Mouse (Mus musculus) cerebellum, adult 9-10 months (tissue): Measurements from ENCODE around the gene Ranbp3.

Experiments
- DNase-seq: peaks from one replicate; pipeline ENCODE4 v3.0.0; 2022

Gene Ranbp3

DNA sequence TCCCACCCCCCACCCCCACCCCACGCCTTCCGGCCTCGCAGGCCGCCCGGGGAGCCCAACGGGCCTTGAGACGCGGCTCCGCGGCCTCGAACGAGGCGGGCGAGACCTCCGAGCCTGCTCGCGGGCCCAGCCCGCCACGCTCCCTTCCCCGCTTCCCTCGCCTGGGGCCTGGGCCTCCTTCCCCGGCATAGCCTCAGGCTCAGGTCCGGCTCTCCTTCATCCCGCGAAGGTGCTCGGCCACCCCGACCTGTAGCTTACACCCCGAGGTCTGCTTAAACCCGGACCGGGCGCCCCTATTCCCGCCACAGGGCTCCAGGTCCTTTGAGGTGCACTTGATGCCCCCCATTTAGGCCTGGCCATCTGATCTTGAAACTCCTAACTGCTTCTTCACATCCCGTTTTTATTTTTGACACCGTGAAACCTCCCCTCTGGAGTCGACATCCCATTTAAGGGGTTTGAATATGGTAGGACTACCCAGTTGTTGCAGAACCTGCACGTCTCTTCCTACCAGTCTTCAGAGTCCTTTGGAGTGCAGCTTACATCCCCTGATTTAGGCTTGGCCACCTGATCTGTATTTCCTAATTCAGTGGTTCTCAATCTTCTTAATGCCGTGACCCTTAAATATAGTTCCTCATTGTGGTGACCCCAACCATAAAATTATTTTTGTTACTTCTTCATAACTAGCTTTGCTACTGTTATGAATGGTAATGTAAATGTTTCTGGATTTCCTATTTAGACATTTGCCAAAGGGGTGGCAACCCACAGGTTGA, 738 bp downstream of the Ranbp3 start:
- peak; percentile 61 for DNase-seq

DNA sequence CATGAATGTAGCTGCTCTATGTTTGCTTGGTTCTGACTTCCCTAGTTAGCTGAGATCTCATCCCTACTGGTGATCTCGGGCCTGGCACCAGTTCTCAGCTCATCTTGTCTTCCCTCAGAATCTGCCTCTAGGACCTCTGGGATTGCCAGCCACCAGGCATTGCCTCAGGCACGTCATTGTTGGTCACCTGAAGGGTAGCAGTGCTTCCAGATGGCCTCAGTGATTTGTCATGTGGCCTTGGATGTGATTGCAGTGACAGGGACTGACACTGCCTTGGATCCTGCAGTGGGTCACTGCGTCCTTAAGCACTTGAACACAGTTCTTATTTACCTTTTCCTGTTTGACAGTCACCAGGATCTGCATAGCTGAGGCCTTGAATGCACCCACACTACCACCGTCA, 8.7 kb downstream of the Ranbp3 start:
- no peak for DNase-seq

- DNase-seq, result no peak
Measured at GRCm38 (mm10) chr17:56682880-56683279, 9.8 kb downstream of the Ranbp3 start.

GRCm38 (mm10) chr17:56683546-56684140, 10.5 kb downstream of the Ranbp3 start:
- DNase-seq, result no peak

GRCm38 (mm10) chr17:56684649-56685048, 11.6 kb downstream of the Ranbp3 start:
- DNase-seq, result no peak

DNA sequence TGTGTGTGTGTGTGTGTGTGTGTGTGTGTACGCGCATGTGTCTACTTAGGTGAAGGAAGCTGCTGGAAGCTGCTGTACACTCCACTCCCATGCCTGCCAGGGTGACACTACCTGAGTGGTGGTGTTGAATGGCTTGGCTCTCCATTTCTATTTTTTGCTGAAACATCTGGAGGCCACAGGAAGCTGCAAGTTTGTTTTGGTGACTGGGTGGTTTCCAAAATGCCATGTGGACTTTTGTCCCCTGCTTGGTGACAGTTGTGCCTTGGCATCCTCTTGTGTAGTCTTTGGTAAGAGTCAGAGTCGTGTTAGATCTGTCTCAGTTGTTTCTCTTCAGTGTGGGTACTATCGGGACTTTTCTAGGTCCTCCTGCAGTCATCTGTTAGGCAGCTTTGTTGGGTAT, 13.7 kb downstream of the Ranbp3 start:
- no peak for DNase-seq

DNA sequence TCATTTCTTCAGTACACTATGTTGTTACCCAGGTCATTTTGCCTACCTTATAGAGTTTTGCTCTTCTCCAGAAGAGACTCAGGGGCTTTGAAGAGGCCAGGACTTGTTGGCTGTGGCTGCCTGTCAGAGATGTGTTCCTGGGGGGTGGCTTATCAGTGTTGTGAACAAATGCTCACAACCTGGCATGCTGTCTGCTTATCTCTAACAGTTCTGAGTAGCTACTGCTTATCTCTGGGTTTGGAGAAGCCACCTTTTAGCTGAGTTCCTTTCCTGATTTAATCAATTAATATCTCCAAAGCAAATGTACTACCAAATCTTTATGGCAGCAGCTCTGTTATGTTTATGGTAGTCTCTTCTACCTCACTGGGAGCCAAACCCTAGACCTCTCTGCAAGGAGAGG, 15.0 kb downstream of the Ranbp3 start:
- DNase-seq, result no peak

DNA sequence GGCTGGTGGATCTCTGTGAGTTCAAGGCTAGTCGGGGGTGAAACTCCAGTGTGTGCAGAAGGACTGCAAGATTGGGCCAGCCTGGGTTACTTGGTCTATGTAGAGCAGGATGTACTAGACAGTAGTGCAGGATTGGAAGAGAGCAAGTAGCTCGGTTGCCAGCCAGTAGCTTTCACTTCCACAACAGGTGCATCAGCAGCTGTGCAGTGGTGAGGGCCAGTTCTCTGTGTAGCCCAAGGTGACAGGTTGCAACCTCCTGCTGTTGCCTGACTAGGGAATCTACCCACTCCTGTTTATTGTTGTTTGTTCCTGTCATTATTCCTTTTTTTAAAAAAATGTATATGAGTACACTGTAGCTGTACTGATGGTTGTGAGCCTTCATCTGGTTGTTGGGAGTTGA, 15.6 kb downstream of the Ranbp3 start:
- DNase-seq, result no peak

- no peak for DNase-seq
Measured at GRCm38 (mm10) chr17:56693395-56693794, 20.3 kb downstream of the Ranbp3 start.

DNA sequence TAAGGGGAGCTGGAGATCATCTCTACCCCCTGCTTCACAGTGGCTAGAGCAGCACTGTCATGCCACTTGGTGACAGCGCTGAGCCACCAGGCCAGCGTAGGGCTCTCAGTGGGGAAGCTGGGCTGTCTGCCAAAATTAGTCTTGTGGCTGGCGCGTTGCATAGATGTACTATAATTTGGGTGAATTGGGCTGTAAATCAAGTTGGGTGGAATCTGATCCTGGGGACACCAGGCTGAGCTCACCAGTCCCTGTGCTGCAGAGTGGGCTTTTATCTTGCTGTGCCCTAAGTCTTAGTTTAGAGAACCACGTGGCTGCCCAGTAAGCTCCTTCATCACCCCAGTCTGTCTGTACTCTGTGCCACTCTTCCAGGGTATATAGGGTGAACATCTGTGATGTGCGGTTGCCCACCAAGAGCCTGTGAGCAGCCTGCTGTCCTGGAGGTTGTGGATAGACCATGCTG, 20.8 kb downstream of the Ranbp3 start:
- DNase-seq, result peak; percentile 92

DNA sequence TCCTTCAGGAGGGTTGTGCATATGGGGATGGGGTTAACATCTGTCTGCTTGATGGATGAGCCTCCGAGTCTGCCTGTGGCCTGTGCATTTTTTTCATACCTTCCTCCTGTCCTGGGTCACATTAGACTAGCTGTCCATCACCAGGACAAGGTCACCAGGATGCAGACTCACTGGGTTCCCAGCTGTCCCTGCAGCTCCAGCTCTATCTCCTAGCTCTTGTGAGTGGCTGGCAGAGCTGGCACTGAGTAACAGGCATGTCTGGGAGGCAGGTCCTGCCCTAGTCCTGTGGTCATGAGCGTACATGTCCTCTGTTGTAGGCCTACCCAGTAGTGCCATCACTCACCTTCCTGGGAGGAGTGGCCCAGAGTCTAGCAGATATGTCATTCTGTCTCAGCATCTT, 27.4 kb downstream of the Ranbp3 start:
- DNase-seq, result no peak

DNA sequence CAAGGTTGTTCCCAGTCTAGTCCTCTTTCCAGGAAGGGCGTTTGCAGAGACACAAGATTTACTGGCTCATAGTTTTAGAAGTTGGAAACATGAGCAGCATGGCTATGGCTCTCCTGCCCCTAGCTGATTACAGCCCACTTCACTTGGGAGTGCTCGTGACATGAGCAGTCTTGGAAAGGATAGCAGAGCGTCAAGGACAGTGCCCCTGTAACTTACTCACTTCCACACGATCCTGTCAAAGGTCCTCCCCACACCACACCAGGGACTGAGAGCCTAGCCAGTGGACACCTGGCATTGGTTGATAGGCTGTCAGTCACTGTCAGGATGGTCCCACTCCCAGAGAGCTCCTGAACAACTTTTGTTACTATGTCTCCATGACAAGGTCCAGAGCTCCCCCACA, 29.9 kb downstream of the Ranbp3 start:
- no peak for DNase-seq

- no peak for DNase-seq
Measured at GRCm38 (mm10) chr17:56706515-56706914, 33.4 kb downstream of the Ranbp3 start.

DNA sequence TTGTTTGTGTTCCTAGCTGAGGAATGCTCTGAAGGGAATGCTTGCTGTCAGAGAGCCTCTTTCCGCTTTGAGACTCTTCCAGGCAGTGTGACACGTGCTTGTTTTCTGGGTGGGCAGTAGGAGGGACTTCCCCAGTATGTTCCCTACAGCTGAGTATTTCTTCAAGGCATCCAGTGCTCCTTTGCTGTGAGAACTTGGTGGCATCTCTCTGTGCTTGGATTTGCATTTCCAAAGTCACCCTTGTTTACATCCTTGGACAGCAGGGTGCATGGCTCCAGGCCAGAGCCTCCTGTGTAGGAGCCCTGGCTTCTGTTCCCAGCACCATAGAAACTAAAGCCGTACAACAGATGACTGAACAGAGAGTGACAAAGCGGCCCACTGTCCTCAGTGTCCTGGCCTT, 35.6 kb downstream of the Ranbp3 start:
- no peak for DNase-seq

DNA sequence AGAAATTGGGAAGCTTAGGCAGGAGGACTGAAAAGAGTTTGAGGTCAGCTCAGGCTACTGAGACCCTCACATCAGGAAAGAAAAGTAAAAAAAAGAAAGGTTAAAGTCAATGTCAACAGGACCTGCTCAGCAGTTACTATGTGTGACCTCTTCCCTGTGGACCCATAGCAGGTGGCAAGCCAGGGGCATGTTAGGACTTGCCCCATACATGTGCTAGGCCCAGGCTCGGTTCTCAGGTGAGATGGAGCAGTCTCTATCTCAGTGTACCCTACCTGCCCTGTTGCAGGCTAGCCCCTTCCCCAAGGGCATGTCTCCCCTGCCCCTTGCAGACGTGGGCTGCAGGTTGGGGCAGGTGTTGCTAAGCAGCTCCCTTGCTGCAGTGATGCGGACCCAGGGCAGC, 36.6 kb downstream of the Ranbp3 start:
- DNase-seq, result no peak

GRCm38 (mm10) chr17:56715360-56715759, 42.3 kb downstream of the Ranbp3 start:
- peak; percentile 51 for DNase-seq

DNA sequence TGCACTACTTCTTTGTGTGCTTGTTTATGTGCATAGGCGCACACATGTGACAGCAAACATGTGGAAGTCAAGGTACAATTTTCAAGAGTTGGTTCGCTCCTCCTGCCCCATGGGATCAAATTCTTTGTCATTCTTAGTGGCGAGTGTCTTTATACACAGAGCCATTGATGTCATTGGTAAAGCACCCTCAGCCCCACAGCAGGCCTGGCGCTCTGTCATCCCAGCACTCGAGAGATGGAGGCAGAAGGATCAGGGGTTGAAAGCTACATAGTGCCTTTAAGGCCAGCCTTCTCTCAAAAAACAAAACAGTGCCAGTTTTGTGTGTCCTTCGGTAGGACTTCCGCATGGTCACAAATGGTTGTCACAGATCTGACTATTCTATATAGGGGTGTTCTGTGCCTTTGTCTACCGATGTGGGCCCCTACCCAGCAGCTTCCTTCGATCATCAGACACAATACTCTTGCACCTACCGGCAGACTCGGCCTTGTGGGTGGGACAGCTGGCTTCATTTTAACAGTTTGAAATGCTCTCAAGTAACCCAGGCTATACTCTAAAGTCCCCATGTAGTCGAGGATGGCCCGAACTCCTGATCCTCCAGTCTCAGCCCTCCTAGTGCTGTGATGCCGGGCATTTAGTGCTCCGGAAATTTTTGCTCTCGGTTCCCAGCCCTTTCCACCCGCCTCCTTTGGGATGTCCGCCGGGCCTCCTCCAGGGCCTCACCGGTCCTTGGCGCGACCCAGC, 43.0 kb downstream of the Ranbp3 start:
- peak; percentile 61 for DNase-seq

DNA sequence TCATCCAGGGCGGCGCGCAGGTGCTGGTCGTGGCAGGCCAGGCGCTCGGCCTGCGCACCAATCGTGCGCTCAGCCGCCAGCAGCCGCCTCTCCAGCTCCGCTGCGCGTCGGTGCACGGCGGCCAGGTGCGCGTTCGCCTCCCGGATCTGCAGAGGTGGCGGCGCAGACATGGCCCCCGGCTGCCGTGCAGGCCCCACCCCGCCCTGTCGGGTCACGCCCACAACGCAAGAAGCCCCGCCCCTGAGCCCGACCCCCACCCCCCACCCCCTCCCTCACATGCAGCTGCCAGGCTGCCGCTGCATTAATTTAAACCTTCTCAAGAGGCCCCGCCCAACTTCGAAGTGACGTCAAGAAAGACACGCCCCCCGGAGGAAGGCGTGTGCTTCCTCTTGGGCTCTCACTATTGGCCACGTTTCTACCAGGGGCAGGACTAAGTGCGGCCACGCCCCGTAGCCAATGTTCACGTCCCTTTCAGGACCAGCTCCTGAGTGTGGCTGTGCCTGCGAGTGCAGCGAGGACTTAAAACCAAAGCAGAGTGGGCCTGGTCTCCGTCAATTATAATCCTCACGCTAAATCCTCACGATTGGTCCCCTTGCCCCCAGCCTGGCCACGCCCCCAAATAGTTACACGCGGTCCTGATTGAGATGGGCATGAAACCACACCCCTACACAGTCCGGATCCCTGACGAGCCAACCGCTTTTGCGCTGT, 43.7 kb downstream of the Ranbp3 start:
- DNase-seq, result peak; percentile 98

GRCm38 (mm10) chr17:56717363-56718058, 44.4 kb downstream of the Ranbp3 start, which contains the start of the genes Ndufa11 and Vmac:
Ndufa11 (plus strand) TSS chr17:56717767.
Vmac (minus strand) TSS chr17:56718022.
- peak; percentile 93 for DNase-seq

DNA sequence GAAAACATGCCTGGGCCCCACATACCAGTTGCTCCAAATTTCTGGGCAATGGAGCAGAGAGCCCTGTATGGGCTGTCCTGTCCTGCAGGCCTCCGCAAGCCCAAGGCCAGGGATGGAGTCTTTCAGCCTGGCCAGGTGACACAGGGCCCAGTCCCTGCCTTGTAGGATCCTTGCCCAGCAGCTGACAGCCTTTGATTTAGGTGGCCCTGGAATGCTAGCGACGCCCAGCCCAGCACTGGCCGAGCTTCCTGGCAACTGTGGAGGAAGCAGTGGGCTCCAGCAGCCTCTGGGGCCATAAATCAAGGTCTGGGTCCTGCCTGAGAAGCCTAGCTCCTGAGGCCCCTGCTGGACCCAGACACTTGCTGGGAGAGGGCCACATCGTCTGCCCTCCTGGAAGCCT, 49.3 kb downstream of the Ranbp3 start:
- DNase-seq, result no peak

DNA sequence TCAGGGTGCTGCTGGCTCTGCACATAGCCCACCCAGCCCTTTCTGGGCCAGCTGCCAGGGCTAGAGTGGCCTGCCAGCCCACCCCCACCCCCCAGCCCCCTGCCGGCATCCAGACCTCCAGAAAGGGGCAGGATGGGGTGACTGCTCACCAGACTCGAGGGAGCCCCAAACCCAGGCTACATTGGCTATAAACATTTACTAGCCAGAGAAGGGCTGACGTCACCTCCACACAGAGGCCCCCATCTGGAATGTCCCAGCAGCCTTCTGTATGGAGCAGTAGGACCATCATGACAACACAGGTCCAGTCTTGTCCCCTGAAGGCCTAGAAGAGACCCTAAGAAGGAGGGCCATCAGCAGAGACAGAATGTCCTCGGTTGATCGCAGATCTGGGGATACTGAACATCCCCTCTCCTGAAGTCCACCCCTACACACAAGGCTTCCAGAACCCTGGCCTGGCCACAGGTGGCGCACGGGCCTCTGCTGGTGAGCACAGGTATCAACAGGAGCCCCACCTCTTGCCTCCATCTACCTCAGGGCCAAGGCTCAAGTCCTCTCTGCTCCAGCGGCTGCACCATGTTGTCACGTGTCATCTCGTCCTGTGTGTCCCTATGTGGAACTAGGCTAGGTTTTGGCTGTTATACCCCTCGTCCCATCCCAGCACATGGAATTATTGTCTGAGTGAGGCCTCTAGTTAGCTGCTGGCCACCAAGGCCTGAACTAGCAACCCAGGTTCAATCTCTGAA, 50.5 kb downstream of the Ranbp3 start:
- DNase-seq, result no peak
